Mouse (Mus musculus) layer of hippocampus, postnatal 14 days (tissue): ENCODE data around the gene Bmf. TPM values are rescaled to one million over a fixed set of nuclear protein-coding genes. Genes with fewer than 3 reads are reported as not detected.

Experiments
- DNase-seq, 2 experiments: peaks; one replicate each; pipeline ENCODE4 v3.0.0; 2021 to 2022; ENCODE audit warnings: low spot score in 2 of 2, mixed read lengths in 1 of 2
- total RNA-seq, 2 experiments: library from RNA; stranded (reverse); gene quantifications; 2 replicates each; pipeline ENCODE4 v1.2.3; 2021

Bmf gene
- total RNA-seq, 2 experiments from 2014 or later = 5.2 to 6.7 TPM

GRCm38 (mm10) chr2:118545242-118546103 lies 4.0 kb downstream of the Bmf start:
- peak; percentile 86 to 87 for DNase-seq

- peak; percentile 72 to 75 for DNase-seq
These were observed 5.3 kb downstream of the Bmf start for GRCm38 (mm10) chr2:118543893-118544799.

- no peak for DNase-seq
These were observed 6.4 kb downstream of the Bmf start for GRCm38 (mm10) chr2:118542971-118543573.

GRCm38 (mm10) chr2:118541716-118542115 lies 7.8 kb downstream of the Bmf start:
- DNase-seq = no peak

GRCm38 (mm10) chr2:118540691-118541117 lies 8.8 kb downstream of the Bmf start:
- no peak for DNase-seq

- DNase-seq = no peak
These were observed 9.5 kb downstream of the Bmf start for GRCm38 (mm10) chr2:118539881-118540516.

GRCm38 (mm10) chr2:118539040-118539439 lies 10.4 kb downstream of the Bmf start:
- DNase-seq = no peak

- no peak for DNase-seq
These were observed 12.3 kb downstream of the Bmf start for GRCm38 (mm10) chr2:118537226-118537625.

- no peak for DNase-seq
These were observed 12.9 kb downstream of the Bmf start for GRCm38 (mm10) chr2:118536553-118536952.

GRCm38 (mm10) chr2:118536111-118536510 lies 13.4 kb downstream of the Bmf start:
- DNase-seq = no peak

- DNase-seq = no peak
These were observed 15.5 kb downstream of the Bmf start for GRCm38 (mm10) chr2:118533969-118534368.

GRCm38 (mm10) chr2:118532855-118533675 lies 16.4 kb downstream of the Bmf start:
- no peak for DNase-seq

GRCm38 (mm10) chr2:118532401-118532800 lies 17.1 kb downstream of the Bmf start:
- no peak for DNase-seq

- no peak for DNase-seq
These were observed 19.9 kb downstream of the Bmf start for GRCm38 (mm10) chr2:118529466-118530181.

GRCm38 (mm10) chr2:118526545-118526944 lies 22.9 kb downstream of the Bmf start:
- no peak for DNase-seq

- no peak for DNase-seq
These were observed 24.7 kb downstream of the Bmf start for GRCm38 (mm10) chr2:118524811-118525210.

GRCm38 (mm10) chr2:118523163-118523730 lies 26.2 kb downstream of the Bmf start:
- DNase-seq = no peak

- DNase-seq = no peak
These were observed 27.2 kb downstream of the Bmf start for GRCm38 (mm10) chr2:118522265-118522664.
